Mouse (Mus musculus) T-cell, adult 2 months (primary cell): ENCODE results near the gene Hyal1.

Experiments used
- DNase-seq: peaks from one replicate; pipeline ENCODE4 v3.0.0; 2022; ENCODE audit warnings: low spot score

Hyal1 gene

DNA sequence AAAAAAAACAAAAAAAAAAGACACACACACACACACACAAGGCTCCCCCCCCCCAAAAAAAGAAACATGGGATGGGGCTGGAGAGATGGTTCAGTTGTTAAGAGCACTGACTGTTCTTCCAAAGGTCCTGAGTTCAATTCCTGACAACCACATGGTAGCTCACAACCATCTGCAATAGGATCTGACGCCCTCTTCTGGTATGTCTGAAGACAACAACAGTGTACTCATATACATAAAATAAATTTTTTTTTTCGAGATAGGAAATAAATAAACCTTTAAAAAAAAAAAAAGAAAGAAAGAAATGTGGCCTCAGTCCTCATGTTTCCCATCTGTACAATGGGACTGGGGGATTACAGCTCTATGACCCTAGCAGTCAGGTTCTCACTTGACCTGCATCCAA is 40.7 kb downstream of the Hyal1 start:
- no peak for DNase-seq

DNA sequence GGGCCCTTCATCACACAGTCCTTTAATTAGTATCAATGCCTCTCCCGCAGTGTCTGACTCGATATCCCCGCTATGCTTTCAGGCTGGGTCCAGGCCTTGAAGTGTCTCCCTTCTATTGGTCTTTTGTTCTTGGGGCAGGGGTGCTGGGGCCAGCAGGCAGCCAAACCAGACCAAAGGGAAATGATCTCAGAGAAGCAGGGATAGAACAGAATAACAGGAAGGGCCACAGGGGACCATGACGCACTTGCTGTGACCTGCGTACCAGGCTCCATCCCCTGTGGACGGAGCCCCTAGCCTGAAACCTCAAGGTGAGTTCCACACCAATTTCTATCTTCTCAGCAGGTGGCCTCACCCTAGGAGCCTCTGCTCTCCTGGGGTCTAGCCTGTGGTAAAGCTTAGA is 41.4 kb downstream of the Hyal1 start:
- no peak for DNase-seq

DNA sequence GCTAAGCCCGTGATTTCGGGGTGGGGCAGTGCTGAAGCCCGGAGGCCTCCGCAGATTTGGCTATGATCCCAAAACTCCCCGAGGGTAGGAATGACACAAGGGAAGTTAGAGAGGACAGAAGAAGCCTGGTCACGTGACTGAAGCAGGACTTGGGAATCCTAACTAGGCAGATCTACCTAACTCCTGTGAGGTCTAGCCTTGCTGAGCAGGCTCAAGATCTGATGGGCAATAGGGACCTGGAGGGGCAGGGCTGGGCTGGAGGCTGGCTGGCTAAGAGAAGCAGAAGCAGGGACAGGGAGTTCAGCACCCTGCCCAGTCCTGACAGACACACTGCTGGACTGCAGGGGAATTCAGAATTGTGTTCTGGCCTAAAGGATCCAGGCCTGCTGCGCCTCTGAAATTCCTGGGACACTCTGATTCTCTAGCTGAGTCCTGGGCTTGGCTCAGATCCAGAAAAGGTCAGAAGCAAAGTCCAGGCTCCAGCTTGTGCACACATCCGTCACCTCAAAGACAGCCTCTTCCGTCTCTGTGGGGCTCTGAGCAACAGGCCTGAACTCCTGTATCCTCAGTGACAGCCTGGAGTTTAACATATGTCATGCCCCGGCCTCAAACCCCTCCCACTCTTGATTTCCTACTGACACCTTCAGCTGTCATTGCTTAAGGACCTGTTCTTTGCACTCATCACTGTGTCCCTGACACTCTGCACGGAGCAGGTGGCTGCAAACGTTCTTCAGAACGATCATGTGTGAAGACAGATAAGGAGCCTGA is 42.2 kb downstream of the Hyal1 start:
- DNase-seq: no peak

DNA sequence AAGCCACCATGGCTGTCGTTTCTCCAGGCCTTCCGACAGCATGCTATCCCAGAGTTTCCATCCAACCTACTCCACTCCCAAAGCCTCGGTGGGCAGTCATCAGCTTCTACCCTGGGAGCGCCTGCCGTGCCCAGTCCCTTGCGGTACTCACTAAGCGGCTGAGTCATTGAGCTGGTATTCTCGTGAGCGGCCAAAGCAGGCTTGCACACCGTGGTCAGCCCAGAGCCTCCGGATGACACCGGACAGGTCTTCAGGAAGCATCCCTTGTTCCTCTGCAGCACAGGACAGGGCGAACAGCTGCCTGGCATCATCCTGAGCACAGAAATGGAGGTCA is 42.8 kb downstream of the Hyal1 start:
- no peak for DNase-seq

DNA sequence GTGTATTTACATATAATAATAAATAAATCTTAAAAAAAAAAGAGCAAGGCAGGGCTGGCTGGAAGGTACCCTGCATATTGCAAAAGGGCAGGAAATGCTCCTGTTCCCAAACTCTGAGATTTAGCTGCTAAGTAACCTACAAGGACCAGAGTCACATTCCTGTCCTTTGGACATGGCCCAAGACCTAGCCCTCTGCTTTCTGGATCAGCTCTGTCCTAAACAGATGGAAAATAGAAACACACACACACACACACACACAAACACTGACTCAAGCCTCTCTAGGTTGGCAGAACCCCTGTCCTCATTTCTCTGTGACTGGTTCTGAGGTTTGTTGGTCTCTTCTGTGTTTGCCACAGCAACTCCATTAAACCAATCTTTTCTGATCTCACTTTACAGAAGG is 44.2 kb downstream of the Hyal1 start:
- no peak for DNase-seq

DNA sequence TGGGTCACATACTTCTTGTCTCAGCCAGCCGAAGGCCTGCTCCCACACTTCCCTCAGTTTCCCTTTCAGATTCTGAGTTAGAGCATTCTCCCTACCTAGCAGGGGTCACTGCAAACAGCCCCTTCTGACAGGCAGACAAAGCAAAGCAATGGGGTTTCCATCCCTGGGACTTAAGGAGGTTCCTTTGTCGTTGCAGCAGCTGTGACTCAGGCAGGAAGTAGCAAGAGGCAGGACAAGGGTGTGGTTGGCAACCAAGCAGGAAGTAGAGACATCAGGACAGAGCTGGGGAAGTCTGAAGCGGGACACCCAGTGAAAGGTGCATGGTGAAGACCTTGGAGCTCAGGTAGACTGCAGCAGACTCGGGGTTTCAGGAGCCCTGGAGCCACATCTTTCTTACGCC is 47.8 kb downstream of the Hyal1 start:
- DNase-seq: peak; percentile 72

DNA sequence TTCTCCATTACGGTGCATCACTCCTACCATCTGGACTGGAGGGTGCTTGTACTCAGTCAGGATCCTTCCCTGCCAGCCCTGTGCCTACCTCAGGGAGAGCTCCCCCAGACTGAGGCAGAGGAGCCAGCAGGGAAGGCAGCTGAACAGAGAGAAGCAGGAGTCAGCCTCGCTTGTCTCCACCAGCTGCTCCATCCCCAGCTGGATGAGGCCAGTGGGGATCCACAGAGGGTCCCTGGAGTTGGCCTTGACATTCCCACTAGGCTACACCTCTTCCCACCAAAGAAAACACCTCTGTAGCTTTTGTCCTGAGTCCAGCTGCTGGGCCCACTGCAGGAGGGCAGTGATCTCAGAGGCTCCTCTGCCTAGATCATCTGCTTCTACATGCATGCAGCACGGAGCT is 48.2 kb downstream of the Hyal1 start:
- DNase-seq: no peak

DNA sequence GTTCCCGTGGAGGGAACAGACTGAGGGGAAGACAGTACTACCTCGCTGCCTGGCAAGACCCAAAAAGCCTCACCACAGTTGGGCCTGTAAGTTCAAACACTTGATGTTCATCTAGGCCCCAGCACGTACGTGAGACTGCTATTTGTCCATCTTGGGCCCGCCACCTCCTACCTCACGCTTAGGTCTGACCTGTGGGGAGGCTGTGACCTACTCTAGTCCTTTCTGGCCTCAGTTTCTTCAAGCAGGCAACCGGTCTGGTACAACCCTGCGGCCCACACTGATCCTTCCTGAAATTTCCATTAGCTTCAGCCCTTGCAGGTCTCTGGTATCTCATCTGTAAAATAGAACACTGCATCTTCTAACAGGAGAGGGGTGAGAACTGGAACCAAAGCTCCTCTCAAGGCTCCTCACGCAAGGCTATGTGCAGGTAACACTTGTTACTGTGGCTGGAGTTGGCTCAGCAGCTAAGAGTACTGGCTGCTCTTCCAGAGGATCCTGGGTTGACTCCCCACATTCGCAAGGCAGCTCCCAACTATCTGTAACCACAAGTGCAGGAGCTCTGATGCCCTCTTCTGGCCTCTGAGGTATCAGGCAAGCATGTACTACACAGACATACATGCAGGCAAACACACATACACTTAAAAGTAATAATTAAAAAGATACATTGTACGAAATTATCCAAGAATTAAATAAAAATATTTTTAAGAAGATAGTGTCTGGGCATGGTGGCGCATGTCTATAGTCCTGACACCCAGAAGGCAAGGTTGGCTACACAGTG is 48.8 kb downstream of the Hyal1 start:
- no peak for DNase-seq

DNA sequence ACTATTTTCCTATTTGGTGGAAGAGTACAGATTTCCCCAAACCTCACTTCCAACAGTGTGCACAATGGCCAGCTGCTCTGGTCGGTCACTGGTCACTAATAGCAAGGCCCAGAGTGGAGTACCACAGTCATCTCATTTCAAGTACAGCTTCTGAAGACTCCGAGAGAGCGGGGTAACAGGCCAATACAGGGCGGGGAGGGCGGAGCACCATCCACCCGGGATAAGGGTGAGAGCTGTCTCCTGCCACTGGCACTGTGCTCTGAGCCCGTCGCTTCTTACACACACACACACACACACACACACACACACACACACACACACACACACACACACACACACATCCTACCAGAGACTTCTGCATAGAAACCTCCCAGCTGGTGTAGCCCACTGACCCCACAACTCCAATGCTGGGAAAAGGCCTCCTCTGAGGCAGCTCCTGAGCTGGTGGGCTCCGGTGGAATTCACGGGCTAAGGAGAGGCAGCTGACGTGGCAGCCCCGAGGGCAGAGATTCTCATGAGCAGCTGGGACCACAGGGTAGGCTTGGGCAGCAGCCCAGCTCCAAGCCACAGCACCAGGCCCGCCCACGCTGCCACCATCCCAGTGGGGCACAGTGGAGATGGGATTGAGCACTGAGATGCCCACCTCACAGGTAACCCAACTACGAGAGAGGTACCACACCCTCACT is 49.6 kb downstream of the Hyal1 start:
- DNase-seq: no peak

DNA sequence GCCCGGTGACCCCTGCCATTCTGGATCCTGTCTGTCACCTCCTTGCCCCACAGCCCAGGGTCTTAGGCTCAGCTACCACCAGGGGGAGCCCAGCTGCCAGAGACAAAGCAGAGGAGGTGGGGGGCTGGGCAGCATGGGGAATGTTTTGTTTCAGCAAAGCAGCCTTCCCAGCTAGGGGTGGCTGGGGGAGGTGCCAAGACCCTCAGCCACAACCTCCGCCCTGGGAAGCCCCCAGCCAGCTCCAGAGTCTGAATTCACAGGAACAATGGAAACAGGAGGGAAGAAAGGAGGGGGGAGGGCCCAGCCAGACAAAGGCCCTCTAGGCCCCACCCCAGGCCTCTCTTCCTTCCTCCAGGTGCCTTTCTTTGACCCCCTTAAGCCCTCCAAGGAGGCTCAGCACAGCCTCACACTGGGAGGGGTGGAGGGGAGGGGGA is 50.1 kb downstream of the Hyal1 start:
- DNase-seq: peak; percentile 78

DNA sequence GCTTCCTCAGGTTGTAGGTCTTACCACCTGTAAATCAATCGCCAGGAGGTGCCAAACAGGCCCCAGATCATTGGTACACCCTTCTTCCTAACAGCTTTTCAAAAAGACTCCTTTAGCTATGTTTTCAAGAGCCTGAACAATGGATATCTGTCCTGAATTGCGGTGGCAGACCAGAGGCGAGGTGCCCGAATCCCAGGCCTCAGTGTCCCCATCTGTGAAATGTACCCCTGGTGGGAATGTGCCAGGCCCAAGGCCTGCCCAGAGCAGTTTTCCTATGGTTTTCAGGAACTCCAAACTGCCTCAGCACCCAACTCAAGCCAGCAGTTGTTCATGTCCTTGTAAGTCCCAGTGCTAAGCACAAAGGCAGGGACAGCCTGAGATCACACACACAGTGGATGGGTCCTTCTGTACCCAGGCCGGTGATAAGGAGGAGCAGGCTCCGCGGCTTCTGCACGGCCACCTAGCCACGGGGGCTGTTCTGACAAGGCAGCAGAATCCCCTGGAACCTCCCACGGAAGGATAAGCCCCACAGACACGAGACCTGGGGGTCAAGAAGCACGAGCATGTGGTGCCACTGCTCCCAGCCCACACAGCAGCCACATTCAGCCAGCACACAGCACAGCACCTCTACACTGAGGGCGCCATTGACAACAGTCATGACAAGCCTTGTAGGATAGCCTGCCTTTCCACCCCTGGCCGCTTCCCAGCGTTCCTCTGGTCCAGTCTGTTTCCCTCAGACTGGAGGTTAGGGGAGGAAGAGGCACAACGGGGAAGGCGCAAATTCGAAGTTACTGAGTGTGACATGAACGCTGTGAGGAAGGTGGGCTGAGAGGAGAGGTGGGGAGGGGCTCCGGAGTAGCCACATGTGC is 50.9 kb downstream of the Hyal1 start:
- DNase-seq: no peak

DNA sequence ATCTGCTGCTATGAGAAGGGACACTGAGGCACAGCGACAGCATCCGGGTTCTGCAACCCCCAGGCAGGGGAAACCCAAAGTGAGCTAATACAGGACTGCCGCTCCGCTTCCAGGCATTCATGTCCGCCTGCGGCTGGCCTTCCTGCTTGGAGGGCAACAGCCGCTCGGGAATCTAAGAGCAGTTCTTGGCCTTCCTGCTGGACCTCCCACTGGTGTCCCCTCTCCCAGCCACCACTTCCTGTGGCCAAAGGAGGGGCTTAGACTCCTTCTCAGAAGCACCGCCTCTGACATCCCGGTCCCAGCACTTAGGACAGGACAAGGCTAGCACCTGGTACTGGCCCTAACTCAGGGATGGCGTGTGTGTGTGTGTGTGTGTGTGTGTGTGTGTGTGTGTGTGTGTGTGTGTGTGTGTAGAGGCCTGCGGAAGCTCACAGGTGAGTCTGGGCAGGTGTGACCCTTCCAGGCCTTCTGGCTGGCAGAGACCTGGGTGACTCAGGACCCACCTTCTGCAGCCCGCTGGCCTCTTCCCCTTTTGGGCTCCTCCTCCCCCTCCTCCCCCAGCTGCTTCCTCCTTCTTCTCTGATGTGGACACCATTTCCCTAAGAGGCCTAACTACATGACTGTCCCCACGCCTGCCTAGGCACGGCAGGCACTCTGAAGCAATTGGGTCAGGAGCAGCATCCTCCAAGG is 52.1 kb downstream of the Hyal1 start:
- no peak for DNase-seq

DNA sequence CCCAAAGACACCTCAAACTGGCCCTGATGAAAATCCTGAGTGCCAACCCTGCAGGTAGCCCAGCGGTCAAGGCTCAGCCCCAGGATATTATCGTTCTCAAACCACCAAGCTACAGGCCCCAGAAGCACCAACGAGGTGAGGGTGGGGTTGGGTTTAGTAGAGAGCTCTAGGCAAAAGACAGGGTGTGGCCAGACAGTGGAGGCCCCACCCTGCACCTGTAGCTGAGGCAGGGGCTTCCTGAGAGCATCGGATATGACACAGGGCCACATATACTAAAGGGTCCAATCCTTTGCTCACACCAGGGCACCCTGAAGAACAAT is 52.6 kb downstream of the Hyal1 start:
- no peak for DNase-seq

DNA sequence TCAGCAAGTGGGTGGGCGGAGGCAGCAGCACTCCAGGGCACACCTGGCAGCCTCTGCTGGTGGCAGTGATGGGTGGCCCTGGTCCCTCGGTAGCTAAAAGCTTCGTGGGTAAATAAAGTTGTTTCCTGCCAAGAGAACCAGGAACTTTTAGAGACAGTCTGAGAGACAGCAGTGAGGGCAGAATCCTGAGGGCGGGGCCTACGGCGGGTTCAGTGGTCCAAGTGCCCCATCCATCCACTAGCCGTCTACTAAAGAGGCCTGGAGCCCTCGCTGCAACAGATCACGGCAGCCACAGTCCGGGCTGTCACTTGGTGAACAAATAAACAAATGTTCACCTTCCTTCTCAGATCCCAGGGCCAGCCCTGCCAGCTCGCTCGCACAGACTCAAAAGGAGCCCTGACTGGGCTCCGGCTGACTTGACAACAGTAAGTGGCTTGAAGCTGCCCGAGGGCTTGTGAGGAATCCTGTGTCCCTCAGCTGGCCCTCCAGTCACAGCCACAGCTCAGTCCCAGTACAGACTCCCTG is 53.2 kb downstream of the Hyal1 start:
- DNase-seq: peak; percentile 62

DNA sequence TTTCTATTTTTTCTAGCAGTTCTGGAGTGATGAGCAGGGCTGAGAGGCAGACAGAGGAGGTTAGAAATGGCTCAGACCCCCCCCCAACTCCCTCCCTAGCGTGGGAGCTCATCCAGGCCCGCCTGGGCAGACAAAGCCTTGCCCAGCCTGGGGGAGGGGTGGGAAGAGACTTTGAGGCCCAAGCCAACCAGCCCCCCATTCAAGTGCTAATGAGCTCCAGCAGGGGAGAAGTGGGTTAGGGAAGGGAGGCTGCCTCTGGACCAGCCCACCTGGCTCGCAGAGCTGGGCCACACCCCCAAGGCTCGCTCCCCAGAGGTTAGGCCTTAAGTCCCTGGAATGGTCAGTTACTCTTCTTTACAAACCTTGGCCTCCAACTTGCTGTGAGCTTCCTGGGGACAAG is 53.8 kb downstream of the Hyal1 start:
- DNase-seq: no peak
